Mouse (Mus musculus): ENCODE measurements around the gene Obp2b. TPM values are rescaled to one million over a fixed set of nuclear protein-coding genes. Genes with fewer than 3 reads are reported as not detected.

The Obp2b gene
- polyA plus RNA-seq, 1 experiment from 2014 or later, result not detected

DNA sequence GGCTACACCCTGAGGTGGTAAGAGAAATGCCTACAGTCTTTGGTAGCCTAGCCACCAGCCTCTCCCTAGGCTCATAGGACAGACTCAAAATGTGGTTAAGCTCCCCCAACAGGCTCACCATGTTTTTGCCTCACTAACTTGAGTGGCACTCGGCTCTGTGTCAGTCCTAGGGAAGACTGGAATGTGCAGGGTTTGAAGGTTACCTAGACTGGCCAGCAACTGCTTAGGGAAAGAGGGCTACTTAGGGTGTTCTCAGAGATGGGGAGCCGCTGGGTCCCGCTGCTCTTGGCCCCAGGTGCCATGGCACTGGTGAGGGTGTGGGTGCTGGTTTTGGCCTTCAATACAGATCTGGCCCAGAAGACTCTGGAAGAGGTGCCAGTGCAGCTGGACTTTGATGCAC lies 45.1 kb downstream of the Obp2b start, which contains the start of gene Gm13539:
Gene Gm13539 (plus strand): TSS at position 301 of the 400 bp plus-strand sequence.
- H3K4me2 ChIP-seq (ENCODE audit: low read depth, severe bottlenecking), result no peak within 1 kb of the TSS
- no peaks in the 10 kb centered on the region for H3K36me3 ChIP-seq (ENCODE audit: control insufficient read depth, insufficient read depth, low read length)
- no peaks in the 10 kb centered on the region for H3K27me3 ChIP-seq (ENCODE audit: control insufficient read depth, insufficient read depth, low read length)
- 84% methylated on average over 3 of the region's 3 CpGs for WGBS
- no peaks in the 10 kb centered on the region for H3K9me3 ChIP-seq (ENCODE audit: control insufficient read depth, low read length)
- H3K9ac ChIP-seq (ENCODE audit: low read length), result no peak within 1 kb of the TSS
- DNase-seq (ENCODE audit: low spot score) (no peak), ATAC-seq (ENCODE audit: insufficient number of reproducible peaks, low FRiP score, low TSS enrichment, low read depth) (no peak)
- H3K4me1 ChIP-seq (ENCODE audit: control insufficient read depth, insufficient read depth, low read length), result no peaks in the 10 kb centered on the region
- H3K4me3 ChIP-seq (ENCODE audit: low read depth, low read length), result no peak within 1 kb of the TSS
- H3K27ac ChIP-seq (replicated peaks; ENCODE audit: low read depth, low read length), result no peak within 1 kb of the TSS

GRCm38 (mm10) chr2:25785573-25786322 lies 48.9 kb downstream of the Obp2b start:
- Histone ChIP-seq H3K4me2 (ENCODE audit: low read depth, severe bottlenecking) (no peak overlapping the region), H3K9ac (ENCODE audit: low read length) (no peak overlapping the region), H3K36me3 (ENCODE audit: control insufficient read depth, insufficient read depth, low read length) (no peaks in the 10 kb centered on the region), H3K4me3 (ENCODE audit: low read depth, low read length) (no peak overlapping the region), H3K9me3 (ENCODE audit: control insufficient read depth, low read length) (no peaks in the 10 kb centered on the region), H3K27ac (replicated peaks; ENCODE audit: low read depth, low read length) (no peak overlapping the region), H3K27me3 (ENCODE audit: control insufficient read depth, insufficient read depth, low read length) (no peaks in the 10 kb centered on the region), H3K4me1 (ENCODE audit: control insufficient read depth, insufficient read depth, low read length) (no peaks in the 10 kb centered on the region)
- WGBS, result 75% methylated on average over 5 of the region's 5 CpGs
- DNase-seq (ENCODE audit: low spot score) (no peak), ATAC-seq (ENCODE audit: insufficient number of reproducible peaks, low FRiP score, low TSS enrichment, low read depth) (no peak)

- 91% methylated on average over 3 of the region's 3 CpGs for WGBS
- Histone ChIP-seq H3K4me2 (ENCODE audit: low read depth, severe bottlenecking) (no peak overlapping the region), H3K9ac (ENCODE audit: low read length) (no peak overlapping the region), H3K4me3 (ENCODE audit: low read depth, low read length) (no peak overlapping the region), H3K4me1 (ENCODE audit: control insufficient read depth, insufficient read depth, low read length) (no peaks in the 10 kb centered on the region), H3K36me3 (ENCODE audit: control insufficient read depth, insufficient read depth, low read length) (no peaks in the 10 kb centered on the region), H3K9me3 (ENCODE audit: control insufficient read depth, low read length) (no peaks in the 10 kb centered on the region), H3K27ac (replicated peaks; ENCODE audit: low read depth, low read length) (no peak overlapping the region), H3K27me3 (ENCODE audit: control insufficient read depth, insufficient read depth, low read length) (no peaks in the 10 kb centered on the region)
- DNase-seq (ENCODE audit: low spot score) (no peak), ATAC-seq (ENCODE audit: insufficient number of reproducible peaks, low FRiP score, low TSS enrichment, low read depth) (no peak)
Measured at GRCm38 (mm10) chr2:25789092-25789491, 52.3 kb downstream of the Obp2b start.

Other genes starting within 250 kb of the Obp2b start
- not detected in 2 replicates for gene Lcn12, start 243.1 kb upstream of the Obp2b start, polyA plus RNA-seq (2014; fragmentation: Nextera tagmentation; extraction: Ambion mirVana)
- gene Fbxw5, start 236.3 kb upstream of the Obp2b start, polyA plus RNA-seq (2014; fragmentation: Nextera tagmentation; extraction: Ambion mirVana), result 68.0 and 72.3 TPM in 2 replicates
- 5.6 and 5.8 TPM in 2 replicates for gene C8g, start 235.3 kb upstream of the Obp2b start, polyA plus RNA-seq (2014; fragmentation: Nextera tagmentation; extraction: Ambion mirVana)
- 40.0 and 40.6 TPM in 2 replicates for gene Traf2, start 190.1 kb upstream of the Obp2b start, polyA plus RNA-seq (2014; fragmentation: Nextera tagmentation; extraction: Ambion mirVana)
- 324 and 330 TPM in 2 replicates for gene Edf1, start 179.2 kb upstream of the Obp2b start, polyA plus RNA-seq (2014; fragmentation: Nextera tagmentation; extraction: Ambion mirVana)
- 3.1 and 7.0 TPM in 2 replicates for gene Mamdc4, start 162.2 kb upstream of the Obp2b start, polyA plus RNA-seq (2014; fragmentation: Nextera tagmentation; extraction: Ambion mirVana)
- 161 and 162 TPM in 2 replicates for gene Phpt1, start 161.8 kb upstream of the Obp2b start, polyA plus RNA-seq (2014; fragmentation: Nextera tagmentation; extraction: Ambion mirVana)
- gene Ajm1, start 155.3 kb upstream of the Obp2b start, polyA plus RNA-seq (2014; fragmentation: Nextera tagmentation; extraction: Ambion mirVana), result 0.04 TPM in 1 of 2 replicates, not detected in the other
- gene Rabl6, start 128.5 kb upstream of the Obp2b start, polyA plus RNA-seq (2014; fragmentation: Nextera tagmentation; extraction: Ambion mirVana), result 59.3 and 65.6 TPM in 2 replicates
- 0.15 and 0.16 TPM in 2 replicates for gene Ccdc183, start 119.3 kb upstream of the Obp2b start, polyA plus RNA-seq (2014; fragmentation: Nextera tagmentation; extraction: Ambion mirVana)
- gene Tmem141, start 115.0 kb upstream of the Obp2b start, polyA plus RNA-seq (2014; fragmentation: Nextera tagmentation; extraction: Ambion mirVana), result 18.7 and 20.7 TPM in 2 replicates
- gene Fcna, start 109.0 kb upstream of the Obp2b start, polyA plus RNA-seq (2014; fragmentation: Nextera tagmentation; extraction: Ambion mirVana), result 0.35 and 0.54 TPM in 2 replicates
- not detected in 2 replicates for gene Lcn8, start 83.9 kb upstream of the Obp2b start, polyA plus RNA-seq (2014; fragmentation: Nextera tagmentation; extraction: Ambion mirVana)
- gene Lcn5, start 79.1 kb upstream of the Obp2b start, polyA plus RNA-seq (2014; fragmentation: Nextera tagmentation; extraction: Ambion mirVana), result not detected in 2 replicates
- not detected in 2 replicates for gene Lcn6, start 60.2 kb upstream of the Obp2b start, polyA plus RNA-seq (2014; fragmentation: Nextera tagmentation; extraction: Ambion mirVana)
- not detected in 2 replicates for gene Lcn10, start 54.3 kb upstream of the Obp2b start, polyA plus RNA-seq (2014; fragmentation: Nextera tagmentation; extraction: Ambion mirVana)
- not detected in 2 replicates for gene Obp2a, start 37.0 kb upstream of the Obp2b start, polyA plus RNA-seq (2014; fragmentation: Nextera tagmentation; extraction: Ambion mirVana)
- gene Bmyc, start 30.3 kb upstream of the Obp2b start, polyA plus RNA-seq (2014; fragmentation: Nextera tagmentation; extraction: Ambion mirVana), result 73.9 and 79.2 TPM in 2 replicates
- not detected in 2 replicates for gene Lcn3, start 28.6 kb downstream of the Obp2b start, polyA plus RNA-seq (2014; fragmentation: Nextera tagmentation; extraction: Ambion mirVana)
- gene Lcn11, start 40.0 kb downstream of the Obp2b start, polyA plus RNA-seq (2014; fragmentation: Nextera tagmentation; extraction: Ambion mirVana), result not detected in 2 replicates
- 0.37 and 0.60 TPM in 2 replicates for gene Gm13539, start 45.2 kb downstream of the Obp2b start, polyA plus RNA-seq (2014; fragmentation: Nextera tagmentation; extraction: Ambion mirVana)
- gene Glt6d1, start 78.8 kb downstream of the Obp2b start, polyA plus RNA-seq (2014; fragmentation: Nextera tagmentation; extraction: Ambion mirVana), result not detected in 2 replicates
- not detected in 2 replicates for gene Lcn9, start 86.1 kb downstream of the Obp2b start, polyA plus RNA-seq (2014; fragmentation: Nextera tagmentation; extraction: Ambion mirVana)
- gene Sohlh1, start 110.2 kb downstream of the Obp2b start, polyA plus RNA-seq (2014; fragmentation: Nextera tagmentation; extraction: Ambion mirVana), result not detected in 2 replicates
- 0.13 and 0.24 TPM in 2 replicates for gene Kcnt1, start 126.7 kb downstream of the Obp2b start, polyA plus RNA-seq (2014; fragmentation: Nextera tagmentation; extraction: Ambion mirVana)
- 29.5 and 36.8 TPM in 2 replicates for gene Camsap1, start 246.3 kb downstream of the Obp2b start, polyA plus RNA-seq (2014; fragmentation: Nextera tagmentation; extraction: Ambion mirVana)